Mouse (Mus musculus) liver, embryonic 16.5 days (tissue): ENCODE data around the gene Inpp5b. TPM values are rescaled to one million over a fixed set of nuclear protein-coding genes. Genes with fewer than 3 reads are reported as not detected.

Experiments used
- ATAC-seq: fragments of 200-750 bp; cut with Nextera tagmentation; 2 replicates; pipeline ENCODE4 v1.8.0; 2017; ENCODE audit warnings: low read depth, mild to moderate bottlenecking, moderate number of reproducible peaks, moderate library complexity
- H3K27ac ChIP-seq: fragments of 300-500 bp; sonication (generic); 2 replicates; pipeline ENCODE4 v1.5.1; 2014; ENCODE audit warnings: mild to moderate bottlenecking, low read length
- H3K27me3 ChIP-seq: fragments of 300-500 bp; sonication (generic); 2 replicates; pipeline ENCODE4 v1.6.1; 2014; ENCODE audit warnings: low read depth, low read length, mixed read lengths; ENCODE audit not compliant: control insufficient read depth, insufficient read depth
- H3K36me3 ChIP-seq: fragments of 300-500 bp; sonication (generic); 2 replicates; pipeline ENCODE4 v1.6.1; 2014; ENCODE audit warnings: mild to moderate bottlenecking; ENCODE audit not compliant: control insufficient read depth, insufficient read depth
- H3K4me1 ChIP-seq: fragments of 300-500 bp; sonication (generic); 2 replicates; pipeline ENCODE4 v1.6.1; 2014; ENCODE audit warnings: low read depth, low read length, mixed read lengths; ENCODE audit not compliant: control insufficient read depth
- H3K4me2 ChIP-seq: fragments of 300-500 bp; sonication (generic); 2 replicates; pipeline ENCODE4 v1.6.1; 2014; ENCODE audit warnings: low read depth, low read length, mixed read lengths
- H3K4me3 ChIP-seq: fragments of 300-500 bp; sonication (generic); 2 replicates; pipeline ENCODE4 v1.5.1; 2014; ENCODE audit warnings: low read depth, mild to moderate bottlenecking, low read length
- H3K9ac ChIP-seq: fragments of 300-500 bp; sonication (generic); 2 replicates; pipeline ENCODE4 v1.6.1; 2014; ENCODE audit warnings: low read depth, low read length
- H3K9me3 ChIP-seq: fragments of 300-500 bp; sonication (generic); replicated peaks from 2 replicates; pipeline ENCODE4 v1.6.1; 2016; ENCODE audit warnings: low read length; ENCODE audit not compliant: control insufficient read depth
- WGBS: fragments of 180-500 bp; shearing (Covaris S2); extraction: QIAGEN DNeasy Blood & Tissue Kit; methylation state at CpG from one replicate; pipeline ENCODE4 v1.1.7; 2014; ENCODE audit not compliant: insufficient replicate concordance; 5-methylcytosine and 5-hydroxymethylcytosine counted together
- polyA plus RNA-seq: library from polyadenylated mRNA; unstranded; fragments of >200 nt; fragmentation: Nextera tagmentation; extraction: Ambion mirVana; gene quantifications from 2 replicates; pipeline ENCODE4 v1.2.1, GENCODE M21; 2015

Inpp5b gene
- polyA plus RNA-seq, 1 experiment from 2014 or later = 39.1 TPM

GRCm38 (mm10) chr4:124726121-124726520 is 15.5 kb upstream of the Inpp5b start:
- H3K9me3 ChIP-seq = no peaks in the 10 kb centered on the region
- H3K36me3 ChIP-seq = peaks cover 53% of the 10 kb centered on the region
- no peaks in the 10 kb centered on the region for H3K4me1 ChIP-seq
- no peak overlapping the region for H3K4me2 ChIP-seq
- no peaks in the 10 kb centered on the region for H3K27me3 ChIP-seq
- ATAC-seq = no peak
- no peak overlapping the region for H3K27ac ChIP-seq
- no peak overlapping the region for H3K4me3 ChIP-seq
- 93% methylated on average over 6 of the region's 6 CpGs for WGBS
- H3K9ac ChIP-seq = no peak overlapping the region

GRCm38 (mm10) chr4:124736952-124737351 is 4.7 kb upstream of the Inpp5b start:
- no peak for ATAC-seq
- no peak overlapping the region for H3K27ac ChIP-seq
- H3K9me3 ChIP-seq = no peaks in the 10 kb centered on the region
- no peak overlapping the region for H3K4me2 ChIP-seq
- WGBS = 63% methylated on average over 2 of the region's 2 CpGs
- no peak overlapping the region for H3K9ac ChIP-seq
- H3K27me3 ChIP-seq = no peaks in the 10 kb centered on the region
- peaks cover 2% of the 10 kb centered on the region; the same call in 1 of the 2 replicates for H3K36me3 ChIP-seq
- H3K4me1 ChIP-seq = peaks cover 6% of the 10 kb centered on the region
- no peak overlapping the region for H3K4me3 ChIP-seq

- Histone ChIP-seq H3K36me3 (no peaks in the 10 kb centered on the region), H3K9me3 (no peaks in the 10 kb centered on the region), H3K27me3 (no peaks in the 10 kb centered on the region), H3K27ac (no peak overlapping the region), H3K4me3 (no peak overlapping the region), H3K4me1 (peaks cover 10% of the 10 kb centered on the region), H3K4me2 (no peak overlapping the region), H3K9ac (no peak overlapping the region)
- 56% methylated on average over 5 of the region's 5 CpGs for WGBS
- no peak for ATAC-seq
Observed at GRCm38 (mm10) chr4:124737486-124737885, 4.2 kb upstream of the Inpp5b start.

GRCm38 (mm10) chr4:124738013-124738412 is 3.6 kb upstream of the Inpp5b start:
- no peaks in the 10 kb centered on the region for H3K9me3 ChIP-seq
- ATAC-seq = no peak
- H3K27ac ChIP-seq = no peak overlapping the region

GRCm38 (mm10) chr4:124738783-124739182 is 2.9 kb upstream of the Inpp5b start:
- 43% methylated on average over 1 of the region's 1 CpGs for WGBS
- Histone ChIP-seq H3K4me3 (no peak overlapping the region), H3K27ac (no peak overlapping the region), H3K4me1 (peaks cover 10% of the 10 kb centered on the region), H3K4me2 (no peak overlapping the region), H3K9ac (no peak overlapping the region), H3K36me3 (no peaks in the 10 kb centered on the region), H3K27me3 (no peaks in the 10 kb centered on the region), H3K9me3 (no peaks in the 10 kb centered on the region)
- no peak for ATAC-seq

More at GRCm38 (mm10) chr4:124738013-124738412, 3.6 kb upstream of the Inpp5b start:
- H3K36me3 ChIP-seq = no peaks in the 10 kb centered on the region
- 33% methylated on average over 4 of the region's 4 CpGs for WGBS
- H3K9ac ChIP-seq = no peak overlapping the region
- H3K4me2 ChIP-seq = no peak overlapping the region
- H3K4me1 ChIP-seq = peaks cover 10% of the 10 kb centered on the region
- no peaks in the 10 kb centered on the region for H3K27me3 ChIP-seq
- no peak overlapping the region for H3K4me3 ChIP-seq

GRCm38 (mm10) chr4:124742839-124743238 is 1.2 kb downstream of the Inpp5b start:
- Histone ChIP-seq H3K4me3 (no peak overlapping the region), H3K27me3 (no peaks in the 10 kb centered on the region), H3K4me2 (no peak overlapping the region), H3K27ac (no peak overlapping the region), H3K9ac (no peak overlapping the region), H3K9me3 (no peaks in the 10 kb centered on the region), H3K4me1 (peaks cover 14% of the 10 kb centered on the region), H3K36me3 (no peaks in the 10 kb centered on the region)
- ATAC-seq = no peak
- 77% methylated on average over 11 of the region's 11 CpGs for WGBS

- Histone ChIP-seq H3K27me3 (no peaks in the 10 kb centered on the region), H3K4me1 (peaks cover 18% of the 10 kb centered on the region), H3K4me3 (no peak overlapping the region), H3K9me3 (no peaks in the 10 kb centered on the region), H3K4me2 (no peak overlapping the region), H3K27ac (no peak overlapping the region), H3K36me3 (no peaks in the 10 kb centered on the region), H3K9ac (no peak overlapping the region)
- no peak for ATAC-seq
- WGBS = 63% methylated on average over 7 of the region's 7 CpGs
Observed at GRCm38 (mm10) chr4:124746577-124746976, 4.9 kb downstream of the Inpp5b start.

GRCm38 (mm10) chr4:124747851-124748250 is 6.2 kb downstream of the Inpp5b start:
- H3K9ac ChIP-seq = no peak overlapping the region
- WGBS = 51% methylated on average over 4 of the region's 4 CpGs
- H3K4me1 ChIP-seq = peaks cover 19% of the 10 kb centered on the region
- no peak overlapping the region for H3K4me3 ChIP-seq
- H3K9me3 ChIP-seq = no peaks in the 10 kb centered on the region
- no peaks in the 10 kb centered on the region for H3K36me3 ChIP-seq
- peak overlapping the region; percentile 39; the same call in 1 of the 2 replicates for H3K27ac ChIP-seq
- H3K27me3 ChIP-seq = no peaks in the 10 kb centered on the region
- ATAC-seq = no peak
- H3K4me2 ChIP-seq = no peak overlapping the region

- peak; percentile 97 for ATAC-seq
- Histone ChIP-seq H3K4me3 (peak overlapping the region; percentile 95), H3K36me3 (no peaks in the 10 kb centered on the region), H3K9me3 (no peaks in the 10 kb centered on the region), H3K27ac (peak overlapping the region; percentile 92), H3K4me2 (peak overlapping the region; percentile 89), H3K4me1 (peaks cover 49% of the 10 kb centered on the region), H3K9ac (peak overlapping the region; percentile 94), H3K27me3 (no peaks in the 10 kb centered on the region)
- under 1% methylated on average over 75 of the region's 75 CpGs for WGBS
Observed at GRCm38 (mm10) chr4:124751300-124752250, 9.9 kb downstream of the Inpp5b start.
